Mouse (Mus musculus): ENCODE measurements around the gene Tulp1. TPM values are rescaled to one million over a fixed set of nuclear protein-coding genes. Genes with fewer than 3 reads are reported as not detected.

Tulp1 gene
- polyA plus RNA-seq, 1 experiment from 2014 or later, result 1.5 TPM

DNA sequence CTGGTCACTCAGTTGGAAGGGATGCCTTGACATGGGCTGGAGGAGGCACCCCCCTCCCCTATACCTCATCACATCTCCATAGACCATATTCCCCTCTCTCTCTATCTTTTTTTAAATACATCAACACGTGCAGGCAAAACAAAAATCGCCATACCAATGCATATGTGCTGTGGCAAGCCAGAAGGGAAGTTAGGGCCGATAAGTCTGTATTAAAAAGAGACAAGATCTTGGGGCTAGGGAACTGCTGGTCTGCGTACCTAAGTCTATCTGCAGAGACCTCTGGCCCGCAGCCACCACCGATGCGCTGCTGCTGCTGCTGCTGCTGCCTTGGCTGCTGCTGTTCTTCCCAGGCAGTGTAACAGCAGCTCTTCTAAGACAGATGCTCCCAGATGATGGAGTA, 30.0 kb upstream of the Tulp1 start:
- Histone ChIP-seq H3K36me3 (ENCODE audit: control insufficient read depth, insufficient read depth, low read length) (peaks cover 14% of the 10 kb centered on the region), H3K27me3 (ENCODE audit: control insufficient read depth, insufficient read depth, low read length) (no peaks in the 10 kb centered on the region), H3K4me1 (ENCODE audit: control insufficient read depth, insufficient read depth, low read length) (no peaks in the 10 kb centered on the region), H3K9ac (replicated peaks; ENCODE audit: low read length) (no peak overlapping the region), H3K9me3 (ENCODE audit: control insufficient read depth, low read length) (no peaks in the 10 kb centered on the region), H3K27ac (replicated peaks; ENCODE audit: low read depth, low read length) (no peak overlapping the region), H3K4me2 (ENCODE audit: low read length) (no peak overlapping the region), H3K4me3 (replicated peaks; ENCODE audit: low read depth, low read length) (no peak overlapping the region)
- 91% methylated on average over 7 of the region's 7 CpGs for WGBS
- DNase-seq, result no peak
- ATAC-seq (ENCODE audit: low FRiP score, low TSS enrichment), result no peak

DNA sequence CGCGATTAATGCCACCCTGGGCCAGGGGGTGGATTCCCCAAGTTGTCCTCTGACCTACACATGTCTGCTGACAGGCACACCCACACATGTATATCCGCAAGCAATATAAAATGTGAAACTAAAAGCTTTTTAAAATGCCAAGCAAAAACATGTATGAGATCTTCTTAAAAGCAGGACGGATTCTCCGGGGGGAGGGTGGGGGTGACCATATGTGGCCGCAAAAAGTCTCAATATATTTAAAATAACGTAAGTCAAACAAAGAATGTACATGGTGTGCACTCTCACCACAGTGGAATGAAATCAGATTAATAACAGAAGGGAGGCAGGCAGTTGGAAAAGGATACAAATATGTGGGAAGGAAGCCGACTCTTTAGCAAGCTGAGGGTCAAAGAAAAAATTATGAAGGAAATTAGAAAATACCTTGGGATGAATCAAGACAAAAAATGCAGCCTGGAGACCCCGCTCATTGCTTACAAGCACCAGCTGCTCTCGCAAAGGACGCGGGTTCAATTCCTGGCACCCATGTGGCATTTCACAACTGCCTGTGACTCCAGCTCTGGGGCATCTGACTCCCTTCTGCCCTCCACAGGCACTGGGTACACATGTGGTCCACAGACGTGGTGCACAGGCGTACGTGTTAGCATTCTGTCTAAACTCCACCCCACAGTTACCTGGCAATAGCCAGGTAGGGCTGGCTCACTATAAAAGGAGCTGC, 29.2 kb upstream of the Tulp1 start:
- H3K9ac ChIP-seq (replicated peaks; ENCODE audit: low read length), result no peak overlapping the region
- no peaks in the 10 kb centered on the region for H3K4me1 ChIP-seq (ENCODE audit: control insufficient read depth, insufficient read depth, low read length)
- DNase-seq (no peak), ATAC-seq (ENCODE audit: low FRiP score, low TSS enrichment) (no peak)
- peaks cover 7% of the 10 kb centered on the region for H3K36me3 ChIP-seq (ENCODE audit: control insufficient read depth, insufficient read depth, low read length)
- H3K4me2 ChIP-seq (ENCODE audit: low read length), result no peak overlapping the region
- no peak overlapping the region for H3K4me3 ChIP-seq (replicated peaks; ENCODE audit: low read depth, low read length)
- H3K27me3 ChIP-seq (ENCODE audit: control insufficient read depth, insufficient read depth, low read length), result no peaks in the 10 kb centered on the region
- no peak overlapping the region for H3K27ac ChIP-seq (replicated peaks; ENCODE audit: low read depth, low read length)
- no peaks in the 10 kb centered on the region for H3K9me3 ChIP-seq (ENCODE audit: control insufficient read depth, low read length)
- WGBS, result 91% methylated on average over 15 of the region's 15 CpGs

DNA sequence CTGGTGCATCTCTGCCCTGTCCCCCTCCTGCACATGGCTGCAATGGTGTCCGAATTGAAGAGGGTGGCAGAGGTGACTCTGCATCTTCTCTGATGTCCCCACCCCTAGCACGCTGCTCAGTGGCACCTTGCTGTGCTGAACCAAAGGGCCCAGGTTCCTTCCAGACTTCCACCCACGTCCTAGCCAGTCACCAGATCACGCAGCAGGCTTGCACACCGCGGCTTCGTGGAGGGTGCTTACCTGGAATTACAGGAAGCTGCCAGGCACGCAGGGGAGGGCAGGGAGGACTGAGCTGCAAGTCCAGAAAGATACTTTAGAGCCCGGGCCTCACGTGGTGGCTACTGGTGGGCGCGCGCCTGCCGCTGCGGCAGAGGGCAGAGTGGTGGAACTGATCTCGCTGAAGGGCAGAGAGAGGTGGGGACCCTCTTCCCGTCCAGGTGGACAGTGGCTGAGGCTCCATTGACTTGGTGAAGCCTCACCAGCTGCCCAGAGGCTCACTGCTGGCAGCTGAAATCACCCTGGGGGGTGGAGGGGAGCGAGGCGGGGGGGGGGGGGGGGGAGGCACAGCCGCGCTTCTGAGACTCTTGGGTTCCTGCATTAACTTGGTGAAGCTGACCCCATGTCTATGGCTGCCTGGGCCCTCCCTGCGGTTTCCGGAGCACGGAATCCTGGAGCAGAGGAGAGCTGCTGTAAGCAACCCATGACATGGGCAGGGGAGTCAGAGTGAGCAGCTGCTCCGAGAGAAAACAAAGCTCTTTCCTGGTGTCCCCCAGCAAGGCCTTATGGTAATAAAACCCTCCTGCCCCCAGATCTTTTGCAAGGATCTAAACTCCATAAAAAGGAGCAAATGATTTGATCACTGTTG, 26.8 kb upstream of the Tulp1 start:
- DNase-seq (peak; percentile 18), ATAC-seq (ENCODE audit: low FRiP score, low TSS enrichment) (no peak)
- WGBS, result 11% methylated on average over 21 of the region's 25 CpGs
- Histone ChIP-seq H3K4me1 (ENCODE audit: control insufficient read depth, insufficient read depth, low read length) (no peaks in the 10 kb centered on the region), H3K36me3 (ENCODE audit: control insufficient read depth, insufficient read depth, low read length) (no peaks in the 10 kb centered on the region), H3K4me2 (ENCODE audit: low read length) (no peak overlapping the region), H3K27me3 (ENCODE audit: control insufficient read depth, insufficient read depth, low read length) (no peaks in the 10 kb centered on the region), H3K9ac (replicated peaks; ENCODE audit: low read length) (no peak overlapping the region), H3K4me3 (replicated peaks; ENCODE audit: low read depth, low read length) (no peak overlapping the region), H3K9me3 (ENCODE audit: control insufficient read depth, low read length) (no peaks in the 10 kb centered on the region), H3K27ac (replicated peaks; ENCODE audit: low read depth, low read length) (no peak overlapping the region)

DNA sequence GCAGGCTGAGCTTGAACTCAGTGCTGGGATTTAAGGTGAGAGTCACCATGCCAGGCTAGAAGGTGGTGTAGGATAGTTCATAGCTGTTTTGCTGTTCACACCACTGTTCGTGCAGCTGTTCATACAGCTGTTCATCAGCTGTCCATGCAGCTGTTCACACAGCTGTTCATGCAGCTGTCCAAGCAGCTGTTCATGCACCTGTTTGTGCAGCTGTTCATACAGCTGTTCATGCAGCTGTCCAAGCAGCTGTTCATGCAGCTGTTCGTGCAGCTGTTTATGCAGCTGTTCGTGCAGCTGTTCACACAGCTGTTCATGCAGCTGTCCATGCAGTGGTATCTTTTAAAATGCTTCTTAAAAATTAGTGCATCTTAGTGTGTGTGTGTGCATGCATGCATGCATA, 23.5 kb upstream of the Tulp1 start:
- peaks cover 4% of the 10 kb centered on the region; the same call in 1 of the 2 replicates for H3K4me1 ChIP-seq (ENCODE audit: control insufficient read depth, insufficient read depth, low read length)
- DNase-seq (no peak), ATAC-seq (ENCODE audit: low FRiP score, low TSS enrichment) (no peak)
- no peak overlapping the region for H3K27ac ChIP-seq (replicated peaks; ENCODE audit: low read depth, low read length)
- no peak overlapping the region for H3K9ac ChIP-seq (replicated peaks; ENCODE audit: low read length)
- WGBS, result 88% methylated on average over 3 of the region's 3 CpGs
- H3K4me2 ChIP-seq (ENCODE audit: low read length), result no peak overlapping the region
- no peaks in the 10 kb centered on the region for H3K27me3 ChIP-seq (ENCODE audit: control insufficient read depth, insufficient read depth, low read length)
- no peaks in the 10 kb centered on the region for H3K9me3 ChIP-seq (ENCODE audit: control insufficient read depth, low read length)
- H3K36me3 ChIP-seq (ENCODE audit: control insufficient read depth, insufficient read depth, low read length), result no peaks in the 10 kb centered on the region
- H3K4me3 ChIP-seq (replicated peaks; ENCODE audit: low read depth, low read length), result no peak overlapping the region

DNA sequence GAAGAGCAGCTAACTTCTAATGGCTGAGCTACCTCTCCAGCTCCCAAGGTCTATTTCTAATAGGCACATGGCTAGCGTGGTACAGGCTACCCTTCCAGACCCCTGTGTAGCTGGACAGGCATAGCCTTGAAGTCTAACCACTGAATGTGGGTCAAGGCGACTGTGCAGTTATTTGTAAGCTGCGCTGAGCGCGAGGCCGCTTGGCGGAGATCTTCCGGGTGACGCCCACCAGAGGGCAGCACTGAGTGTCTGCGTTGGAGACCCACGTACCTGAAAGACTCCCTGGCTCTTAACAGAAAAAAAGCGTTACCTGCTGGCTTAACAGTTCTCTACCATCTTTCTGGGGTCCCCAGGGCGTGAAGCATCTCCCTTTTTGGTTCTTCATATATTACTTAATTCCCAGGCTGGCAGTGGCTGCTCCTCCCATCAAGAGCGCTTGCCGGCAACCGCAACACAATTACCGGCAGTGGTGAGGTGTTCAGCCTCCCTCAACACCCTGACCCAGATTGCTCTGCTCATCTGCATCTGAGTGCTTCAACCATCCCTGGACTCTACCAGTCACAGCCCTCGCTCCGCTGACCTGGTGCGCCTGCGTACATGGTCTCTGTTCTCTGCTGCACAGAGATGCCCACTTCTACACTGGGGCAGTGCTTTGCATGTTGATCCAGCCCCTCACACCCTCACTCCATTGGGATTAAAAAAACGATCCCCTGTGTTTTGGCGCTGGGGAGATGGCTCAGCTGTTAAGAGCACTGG, 21.3 kb upstream of the Tulp1 start:
- WGBS, result 5% methylated on average over 23 of the region's 23 CpGs
- DNase-seq (peak; percentile 94), ATAC-seq (ENCODE audit: low FRiP score, low TSS enrichment) (no peak)
- Histone ChIP-seq H3K9me3 (ENCODE audit: control insufficient read depth, low read length) (no peaks in the 10 kb centered on the region), H3K4me2 (ENCODE audit: low read length) (peak overlapping the region; percentile 50), H3K27ac (replicated peaks; ENCODE audit: low read depth, low read length) (no peak overlapping the region), H3K36me3 (ENCODE audit: control insufficient read depth, insufficient read depth, low read length) (no peaks in the 10 kb centered on the region), H3K27me3 (ENCODE audit: control insufficient read depth, insufficient read depth, low read length) (no peaks in the 10 kb centered on the region), H3K4me3 (replicated peaks; ENCODE audit: low read depth, low read length) (peak overlapping the region; percentile 14; the same call in 1 of the 2 replicates), H3K4me1 (ENCODE audit: control insufficient read depth, insufficient read depth, low read length) (peaks cover 4% of the 10 kb centered on the region; the same call in 1 of the 2 replicates), H3K9ac (replicated peaks; ENCODE audit: low read length) (no peak overlapping the region)

DNA sequence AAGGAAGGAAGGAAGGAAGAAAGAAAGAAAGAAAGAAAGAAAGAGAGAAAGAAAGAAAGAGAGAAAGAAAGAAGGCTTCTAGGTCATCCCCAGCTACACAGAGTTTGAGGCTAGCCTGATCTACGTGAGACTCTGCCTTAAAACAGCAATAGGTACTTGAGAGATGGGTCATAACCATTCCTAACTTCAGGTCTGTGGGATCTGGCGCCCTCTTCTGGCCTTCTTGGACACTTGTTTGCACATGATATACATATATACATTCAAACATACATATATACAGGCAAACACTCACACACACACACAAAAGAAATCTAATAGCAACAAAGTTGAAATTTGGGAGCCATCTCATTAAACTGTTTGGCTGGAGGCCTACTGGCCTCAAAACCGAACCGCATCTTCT, 19.3 kb upstream of the Tulp1 start:
- Histone ChIP-seq H3K4me1 (ENCODE audit: control insufficient read depth, insufficient read depth, low read length) (peaks cover 4% of the 10 kb centered on the region; the same call in 1 of the 2 replicates), H3K9me3 (ENCODE audit: control insufficient read depth, low read length) (no peaks in the 10 kb centered on the region), H3K27me3 (ENCODE audit: control insufficient read depth, insufficient read depth, low read length) (no peaks in the 10 kb centered on the region), H3K9ac (replicated peaks; ENCODE audit: low read length) (no peak overlapping the region), H3K27ac (replicated peaks; ENCODE audit: low read depth, low read length) (no peak overlapping the region), H3K4me3 (replicated peaks; ENCODE audit: low read depth, low read length) (no peak overlapping the region), H3K4me2 (ENCODE audit: low read length) (no peak overlapping the region), H3K36me3 (ENCODE audit: control insufficient read depth, insufficient read depth, low read length) (no peaks in the 10 kb centered on the region)
- DNase-seq, result no peak
- WGBS, result 67% methylated on average over 4 of the region's 4 CpGs
- no peak for ATAC-seq (ENCODE audit: low FRiP score, low TSS enrichment)

DNA sequence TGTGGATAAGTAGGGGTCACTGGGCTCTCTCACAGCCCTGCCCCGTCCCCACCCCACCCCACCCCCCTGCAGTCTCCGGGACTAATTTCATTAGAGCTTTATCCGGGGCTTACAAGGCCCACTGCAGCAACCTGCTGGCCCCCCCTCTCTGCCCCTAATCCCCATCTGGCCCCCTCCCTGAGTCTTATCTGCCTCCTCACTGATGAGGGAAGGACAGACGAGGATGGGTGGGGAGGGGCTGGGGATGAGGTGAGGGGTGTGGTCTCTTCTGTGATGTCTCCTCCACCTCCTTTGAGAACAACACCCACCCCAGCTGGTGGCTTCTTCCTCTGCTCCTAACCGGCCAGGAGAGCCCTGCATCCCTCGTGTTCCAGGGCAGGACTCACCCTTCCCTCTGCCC, 15.2 kb upstream of the Tulp1 start:
- ATAC-seq (ENCODE audit: low FRiP score, low TSS enrichment), result no peak
- Histone ChIP-seq H3K27ac (replicated peaks; ENCODE audit: low read depth, low read length) (no peak overlapping the region), H3K9me3 (ENCODE audit: control insufficient read depth, low read length) (no peaks in the 10 kb centered on the region), H3K4me1 (ENCODE audit: control insufficient read depth, insufficient read depth, low read length) (no peaks in the 10 kb centered on the region), H3K27me3 (ENCODE audit: control insufficient read depth, insufficient read depth, low read length) (peaks cover 2% of the 10 kb centered on the region; the same call in 1 of the 2 replicates), H3K4me3 (replicated peaks; ENCODE audit: low read depth, low read length) (no peak overlapping the region), H3K4me2 (ENCODE audit: low read length) (no peak overlapping the region), H3K9ac (replicated peaks; ENCODE audit: low read length) (no peak overlapping the region), H3K36me3 (ENCODE audit: control insufficient read depth, insufficient read depth, low read length) (no peaks in the 10 kb centered on the region)
- no peak for DNase-seq
- WGBS, result 5% methylated on average over 6 of the region's 6 CpGs

DNA sequence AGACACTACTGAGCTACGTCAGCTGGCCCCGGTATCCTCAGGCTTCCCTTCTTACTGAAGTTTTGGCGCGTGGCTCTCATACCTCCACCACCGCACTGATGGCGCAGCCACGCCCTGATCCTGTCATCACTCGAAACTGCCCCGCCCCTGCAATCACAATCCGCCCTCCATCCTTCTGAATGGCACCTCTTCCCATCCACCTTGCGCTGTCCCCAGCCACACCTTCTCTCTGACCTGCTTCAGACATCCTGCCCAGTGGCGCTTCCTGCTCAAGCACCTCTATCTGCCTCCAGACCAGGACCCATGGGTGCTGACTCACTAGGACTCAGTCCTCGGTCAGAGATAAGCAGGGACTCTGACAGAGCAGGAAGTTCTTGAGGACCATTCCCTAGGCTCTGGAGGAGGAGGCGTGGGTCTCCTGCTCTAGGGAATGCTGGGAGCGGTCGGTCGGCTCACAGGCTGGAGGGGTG, 10.6 kb upstream of the Tulp1 start:
- DNase-seq, result no peak
- Histone ChIP-seq H3K4me2 (ENCODE audit: low read length) (no peak overlapping the region), H3K4me1 (ENCODE audit: control insufficient read depth, insufficient read depth, low read length) (no peaks in the 10 kb centered on the region), H3K4me3 (replicated peaks; ENCODE audit: low read depth, low read length) (no peak overlapping the region), H3K27me3 (ENCODE audit: control insufficient read depth, insufficient read depth, low read length) (peaks cover 12% of the 10 kb centered on the region), H3K27ac (replicated peaks; ENCODE audit: low read depth, low read length) (no peak overlapping the region), H3K36me3 (ENCODE audit: control insufficient read depth, insufficient read depth, low read length) (no peaks in the 10 kb centered on the region), H3K9ac (replicated peaks; ENCODE audit: low read length) (no peak overlapping the region), H3K9me3 (ENCODE audit: control insufficient read depth, low read length) (no peaks in the 10 kb centered on the region)
- no peak for ATAC-seq (ENCODE audit: low FRiP score, low TSS enrichment)
- WGBS, result 16% methylated on average over 17 of the region's 17 CpGs
